Mouse (Mus musculus): ENCODE data around the gene Rgs9. TPM values are rescaled to one million over a fixed set of nuclear protein-coding genes. Genes with fewer than 3 reads are reported as not detected.

Gene Rgs9
- polyA plus RNA-seq, 1 experiment from 2014 or later: 0.03 TPM

DNA sequence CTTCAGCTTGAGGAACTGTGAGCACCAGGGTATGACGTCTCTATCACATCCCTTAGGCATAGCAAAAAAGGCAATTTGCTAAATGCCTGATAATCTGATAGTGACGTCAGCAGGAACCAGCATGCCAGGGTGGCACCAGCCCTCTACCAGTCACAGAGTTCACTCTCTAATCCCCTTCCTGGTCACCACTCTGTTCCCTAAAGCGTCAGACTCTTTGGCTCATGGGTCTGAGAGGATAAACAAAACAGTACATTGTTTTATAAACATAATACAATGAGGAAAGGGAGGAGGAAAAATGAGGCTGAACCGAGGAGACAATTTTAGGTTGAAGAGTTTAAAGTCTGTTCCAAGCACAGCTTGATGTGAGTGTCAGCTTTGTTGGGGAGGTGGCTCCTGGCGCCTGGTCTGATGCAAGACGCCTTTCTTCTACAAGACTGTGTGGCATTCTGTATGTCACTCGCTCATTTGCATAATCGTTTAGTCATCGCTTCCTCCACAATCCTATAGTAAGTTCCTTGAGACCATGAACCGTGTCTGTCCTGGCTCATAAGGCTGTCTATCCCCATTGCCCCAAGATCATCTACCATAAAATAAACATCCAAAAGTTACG lies 33.7 kb downstream of the Rgs9 start:
- Histone ChIP-seq H3K27me3 (no peaks in the 10 kb centered on the region), H3K4me1 (replicated peaks) (no peaks in the 10 kb centered on the region; the same call in 1 of the 2 replicates), H3K9ac (no peak overlapping the region), H3K36me3 (replicated peaks) (no peaks in the 10 kb centered on the region), H3K4me2 (no peak overlapping the region), H3K9me3 (replicated peaks) (no peaks in the 10 kb centered on the region), H3K27ac (replicated peaks) (no peak overlapping the region), H3K4me3 (replicated peaks) (no peak overlapping the region)
- WGBS (ENCODE audit: insufficient replicate concordance): 50% methylated on average over 11 of the region's 11 CpGs
- no peak for ATAC-seq (ENCODE audit: insufficient read depth)

DNA sequence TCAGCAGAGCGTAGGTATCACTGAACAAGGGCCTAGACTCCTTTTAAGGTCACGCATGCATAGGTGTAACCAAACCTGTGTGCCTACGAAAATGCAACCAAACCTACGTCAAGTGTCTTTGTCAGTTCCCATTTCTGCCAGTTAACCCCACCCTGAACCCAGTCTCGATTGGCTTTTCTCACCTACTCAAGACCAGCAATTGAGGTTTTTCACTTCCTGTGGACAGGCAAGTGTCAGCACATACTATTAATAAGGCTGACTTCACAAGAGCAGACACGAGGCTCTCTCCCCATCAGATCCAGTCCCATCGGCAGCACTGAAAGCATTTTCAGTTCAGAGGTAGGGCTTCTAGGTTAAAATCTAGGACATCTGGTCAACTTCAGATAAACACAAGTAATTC lies 37.4 kb downstream of the Rgs9 start:
- no peak overlapping the region for H3K27ac ChIP-seq (replicated peaks)
- no peak for ATAC-seq (ENCODE audit: insufficient read depth)
- H3K4me1 ChIP-seq (replicated peaks): no peaks in the 10 kb centered on the region
- no peaks in the 10 kb centered on the region for H3K9me3 ChIP-seq (replicated peaks)
- no peak overlapping the region for H3K4me3 ChIP-seq (replicated peaks)
- no peaks in the 10 kb centered on the region for H3K36me3 ChIP-seq (replicated peaks)
- H3K4me2 ChIP-seq: no peak overlapping the region
- WGBS (ENCODE audit: insufficient replicate concordance): 53% methylated on average over 7 of the region's 7 CpGs
- no peaks in the 10 kb centered on the region for H3K27me3 ChIP-seq
- no peak overlapping the region for H3K9ac ChIP-seq

DNA sequence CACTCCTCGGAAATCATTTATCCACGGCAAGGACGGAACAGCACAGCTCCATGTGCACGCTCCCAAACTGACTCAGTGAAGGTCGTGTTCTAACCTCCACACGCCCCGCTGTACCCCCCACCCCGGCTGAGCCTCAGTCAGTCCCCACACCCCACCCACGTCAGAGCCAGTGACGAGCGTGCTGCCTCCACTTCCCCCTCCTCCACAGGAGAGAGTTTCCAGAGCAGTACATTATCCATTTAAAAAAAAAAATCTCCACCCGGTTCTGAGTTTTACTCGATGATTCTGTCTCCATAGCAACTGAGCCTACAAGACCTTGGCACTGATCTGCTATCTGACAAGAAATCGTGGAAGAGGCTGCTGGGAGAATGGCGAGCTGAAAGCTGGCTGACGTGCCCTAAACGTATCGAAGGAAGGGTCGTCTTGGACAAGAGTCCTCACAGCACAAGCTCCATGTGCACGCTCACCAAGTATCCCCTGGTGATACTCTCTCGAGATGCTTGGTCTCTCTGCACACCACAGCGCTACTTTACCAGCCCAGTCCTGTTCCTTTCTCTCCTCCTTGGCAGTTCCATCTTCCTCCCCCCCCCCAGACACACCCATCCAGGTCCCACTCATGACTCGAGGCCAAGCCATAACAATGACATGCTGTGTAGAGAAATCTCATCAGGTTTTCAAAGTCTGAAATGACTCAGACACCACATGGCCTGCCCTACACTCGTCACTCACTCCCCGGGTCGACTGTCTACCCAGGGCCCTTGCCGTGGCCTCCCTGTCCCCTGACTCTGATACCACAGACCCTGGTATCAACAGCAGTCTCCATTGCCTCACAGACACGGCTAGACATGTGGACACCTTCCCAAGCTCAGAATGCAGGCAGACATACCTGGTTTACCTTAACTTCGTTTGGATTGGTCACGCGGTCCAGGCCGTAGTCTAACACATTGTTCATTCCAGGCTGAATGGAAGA lies 38.7 kb downstream of the Rgs9 start:
- ATAC-seq (ENCODE audit: insufficient read depth): no peak
- H3K27me3 ChIP-seq: no peaks in the 10 kb centered on the region
- H3K4me1 ChIP-seq (replicated peaks): no peaks in the 10 kb centered on the region
- no peak overlapping the region for H3K4me2 ChIP-seq
- H3K36me3 ChIP-seq (replicated peaks): no peaks in the 10 kb centered on the region
- no peaks in the 10 kb centered on the region for H3K9me3 ChIP-seq (replicated peaks)
- no peak overlapping the region for H3K9ac ChIP-seq
- no peak overlapping the region for H3K27ac ChIP-seq (replicated peaks)
- no peak overlapping the region for H3K4me3 ChIP-seq (replicated peaks)
- 72% methylated on average over 32 of the region's 32 CpGs for WGBS (ENCODE audit: insufficient replicate concordance)

DNA sequence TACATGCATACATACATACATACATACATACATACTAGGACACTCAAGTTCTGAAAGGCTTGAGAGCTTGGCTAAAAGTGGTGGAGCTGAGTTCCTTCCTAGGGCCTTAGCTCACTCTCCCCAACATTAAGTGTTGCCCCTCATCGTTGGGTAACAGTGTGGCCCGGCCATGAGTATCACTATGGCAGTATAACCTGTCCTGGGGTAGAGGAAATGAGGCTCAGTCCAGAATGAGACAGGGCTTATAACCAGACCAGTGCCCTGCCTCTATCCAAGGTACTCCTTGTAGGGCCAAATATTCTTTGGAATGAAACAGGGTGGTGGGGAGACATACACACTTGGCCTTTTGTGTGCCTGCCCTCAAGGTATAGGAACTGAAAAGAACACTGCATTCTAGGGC lies 40.1 kb downstream of the Rgs9 start:
- Histone ChIP-seq H3K9ac (no peak overlapping the region), H3K4me3 (replicated peaks) (no peak overlapping the region), H3K36me3 (replicated peaks) (no peaks in the 10 kb centered on the region), H3K4me2 (no peak overlapping the region), H3K4me1 (replicated peaks) (no peaks in the 10 kb centered on the region), H3K27ac (replicated peaks) (no peak overlapping the region), H3K27me3 (no peaks in the 10 kb centered on the region), H3K9me3 (replicated peaks) (no peaks in the 10 kb centered on the region)
- no peak for ATAC-seq (ENCODE audit: insufficient read depth)
- 57% methylated on average over 2 of the region's 2 CpGs for WGBS (ENCODE audit: insufficient replicate concordance)

DNA sequence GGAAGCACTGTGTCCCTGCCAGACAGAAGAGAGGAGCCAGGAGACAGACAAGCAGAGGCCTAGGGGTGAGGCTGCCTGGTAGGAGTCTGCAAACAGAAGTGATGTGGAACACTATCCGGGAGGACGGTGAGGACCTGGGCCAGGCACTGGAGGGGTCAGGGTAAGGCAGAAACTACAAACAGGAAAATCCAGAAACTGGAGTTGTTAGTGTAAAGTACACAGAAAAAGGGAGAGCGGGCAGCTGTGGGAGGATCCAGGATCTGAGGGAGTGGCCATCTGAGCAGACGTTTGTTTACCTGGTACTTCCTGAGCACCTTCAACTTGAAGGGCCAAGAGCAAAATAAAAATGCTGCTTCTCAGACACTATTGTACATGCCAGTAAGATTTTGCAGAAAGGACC lies 42.9 kb downstream of the Rgs9 start:
- no peaks in the 10 kb centered on the region for H3K36me3 ChIP-seq (replicated peaks)
- ATAC-seq (ENCODE audit: insufficient read depth): no peak
- H3K4me1 ChIP-seq (replicated peaks): no peaks in the 10 kb centered on the region
- no peak overlapping the region for H3K27ac ChIP-seq (replicated peaks)
- no peak overlapping the region for H3K4me3 ChIP-seq (replicated peaks)
- H3K9ac ChIP-seq: no peak overlapping the region
- H3K27me3 ChIP-seq: no peaks in the 10 kb centered on the region
- 71% methylated on average over 4 of the region's 4 CpGs for WGBS (ENCODE audit: insufficient replicate concordance)
- no peak overlapping the region for H3K4me2 ChIP-seq
- H3K9me3 ChIP-seq (replicated peaks): no peaks in the 10 kb centered on the region

DNA sequence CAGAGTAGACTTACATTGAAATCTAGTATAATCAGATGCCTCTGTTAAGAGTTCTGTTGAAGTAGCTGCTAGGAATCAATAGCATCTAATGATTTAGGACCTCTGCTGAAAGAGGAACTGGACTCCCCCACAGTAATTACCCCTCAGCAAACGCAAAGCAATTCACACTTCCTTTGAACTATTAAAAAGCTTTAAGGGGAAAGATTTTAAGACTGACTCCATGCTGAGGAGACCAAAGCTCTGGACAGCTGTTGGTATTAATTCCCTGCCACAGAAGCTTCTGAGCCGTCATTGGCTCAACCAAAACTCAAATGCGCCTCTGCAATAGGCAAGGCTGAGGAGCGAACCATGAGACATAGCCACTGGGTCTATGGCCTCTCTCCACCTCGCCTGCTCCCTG lies 45.4 kb downstream of the Rgs9 start:
- Histone ChIP-seq H3K4me3 (replicated peaks) (no peak overlapping the region), H3K9me3 (replicated peaks) (no peaks in the 10 kb centered on the region), H3K27me3 (no peaks in the 10 kb centered on the region), H3K4me2 (no peak overlapping the region), H3K9ac (no peak overlapping the region), H3K4me1 (replicated peaks) (no peaks in the 10 kb centered on the region), H3K36me3 (replicated peaks) (no peaks in the 10 kb centered on the region), H3K27ac (replicated peaks) (no peak overlapping the region)
- 40% methylated on average over 5 of the region's 5 CpGs for WGBS (ENCODE audit: insufficient replicate concordance)
- ATAC-seq (ENCODE audit: insufficient read depth): no peak

DNA sequence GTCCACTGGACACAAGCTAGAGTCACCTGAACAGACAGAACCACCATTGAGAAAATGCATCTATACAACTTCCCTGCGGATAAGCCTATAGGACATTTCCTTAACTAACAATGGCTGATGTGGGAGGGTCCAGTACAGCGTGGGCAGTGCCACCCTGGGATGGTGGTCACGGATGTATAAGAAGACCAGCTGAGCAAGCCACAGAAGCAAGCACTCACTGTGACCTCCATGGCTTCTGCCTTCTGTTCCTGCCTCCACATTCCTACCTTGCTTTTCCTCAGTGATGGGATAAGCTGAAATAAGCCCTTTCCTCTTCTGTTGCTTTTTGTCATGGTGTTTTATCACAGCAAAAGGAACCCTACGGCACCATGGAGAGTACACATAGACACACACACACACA lies 47.4 kb downstream of the Rgs9 start:
- H3K27me3 ChIP-seq: no peaks in the 10 kb centered on the region
- H3K9ac ChIP-seq: no peak overlapping the region
- no peak overlapping the region for H3K4me2 ChIP-seq
- 65% methylated on average over 4 of the region's 4 CpGs for WGBS (ENCODE audit: insufficient replicate concordance)
- no peaks in the 10 kb centered on the region for H3K4me1 ChIP-seq (replicated peaks)
- no peak overlapping the region for H3K27ac ChIP-seq (replicated peaks)
- H3K9me3 ChIP-seq (replicated peaks): no peaks in the 10 kb centered on the region
- ATAC-seq (ENCODE audit: insufficient read depth): no peak
- H3K36me3 ChIP-seq (replicated peaks): no peaks in the 10 kb centered on the region
- no peak overlapping the region for H3K4me3 ChIP-seq (replicated peaks)

DNA sequence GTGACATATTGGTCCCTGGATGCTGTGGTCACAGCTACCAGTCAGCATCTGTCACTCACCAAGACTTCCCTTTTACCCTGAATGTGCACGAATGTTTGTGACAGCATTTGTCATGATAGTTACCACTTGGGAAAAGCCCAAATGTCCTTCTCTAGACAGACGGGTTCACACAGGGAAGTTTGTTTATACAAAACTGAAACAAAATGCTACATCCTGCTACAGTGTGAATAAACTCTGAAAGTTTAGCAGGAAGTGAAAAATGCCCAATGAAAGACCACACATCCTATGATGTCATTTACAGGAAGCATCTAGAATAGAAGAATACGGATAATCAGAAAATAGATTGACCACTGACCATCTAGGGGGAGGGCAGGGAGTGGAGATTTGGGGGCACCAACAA lies 51.0 kb downstream of the Rgs9 start:
- H3K9ac ChIP-seq: no peak overlapping the region
- ATAC-seq (ENCODE audit: insufficient read depth): no peak
- 14% methylated on average over 3 of the region's 3 CpGs for WGBS (ENCODE audit: insufficient replicate concordance)

DNA sequence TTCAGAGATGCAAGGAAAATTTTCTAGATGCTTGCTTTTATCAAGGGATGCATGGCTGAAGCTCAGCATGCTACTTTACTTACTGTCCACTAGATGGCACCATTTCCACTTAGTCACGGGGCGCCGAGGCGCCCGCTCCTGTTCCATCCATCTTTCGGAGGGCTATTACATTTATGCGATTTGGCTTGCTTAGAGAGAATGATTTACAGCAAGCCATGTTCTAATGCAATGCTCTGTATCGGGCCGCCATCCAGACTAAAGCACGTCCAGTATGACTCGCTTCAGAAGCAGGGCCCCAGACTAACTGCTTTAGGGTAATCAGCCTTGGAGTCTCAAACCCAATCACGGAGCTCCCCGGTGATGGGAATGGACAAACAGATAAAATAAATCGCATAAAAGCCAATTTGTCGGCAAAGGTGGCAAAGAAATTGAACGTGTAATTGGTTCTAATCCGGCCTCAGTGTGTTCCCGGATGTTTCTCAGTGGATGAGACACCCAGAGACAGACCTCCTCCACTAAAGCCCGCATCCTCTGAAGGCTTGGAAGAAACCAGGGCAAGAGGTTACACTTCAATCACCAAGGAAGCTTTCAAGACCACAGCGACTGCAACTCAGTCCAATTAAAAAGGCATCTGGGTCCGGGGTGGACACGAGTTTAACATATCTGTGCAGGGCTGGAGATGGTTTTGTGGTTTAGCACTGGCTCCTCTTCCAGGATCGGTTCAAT lies 53.1 kb downstream of the Rgs9 start:
- Histone ChIP-seq H3K9me3 (replicated peaks) (no peaks in the 10 kb centered on the region), H3K4me2 (no peak overlapping the region), H3K36me3 (replicated peaks) (no peaks in the 10 kb centered on the region), H3K27ac (replicated peaks) (no peak overlapping the region), H3K4me3 (replicated peaks) (no peak overlapping the region), H3K9ac (no peak overlapping the region), H3K4me1 (replicated peaks) (no peaks in the 10 kb centered on the region), H3K27me3 (no peaks in the 10 kb centered on the region)
- 23% methylated on average over 23 of the region's 23 CpGs for WGBS (ENCODE audit: insufficient replicate concordance)
- ATAC-seq (ENCODE audit: insufficient read depth): no peak

More for the DNA sequence above, 51.0 kb downstream of the Rgs9 start:
- Histone ChIP-seq H3K27me3 (no peaks in the 10 kb centered on the region), H3K9me3 (replicated peaks) (no peaks in the 10 kb centered on the region), H3K27ac (replicated peaks) (no peak overlapping the region), H3K4me3 (replicated peaks) (no peak overlapping the region), H3K4me1 (replicated peaks) (no peaks in the 10 kb centered on the region), H3K36me3 (replicated peaks) (no peaks in the 10 kb centered on the region), H3K4me2 (no peak overlapping the region)

DNA sequence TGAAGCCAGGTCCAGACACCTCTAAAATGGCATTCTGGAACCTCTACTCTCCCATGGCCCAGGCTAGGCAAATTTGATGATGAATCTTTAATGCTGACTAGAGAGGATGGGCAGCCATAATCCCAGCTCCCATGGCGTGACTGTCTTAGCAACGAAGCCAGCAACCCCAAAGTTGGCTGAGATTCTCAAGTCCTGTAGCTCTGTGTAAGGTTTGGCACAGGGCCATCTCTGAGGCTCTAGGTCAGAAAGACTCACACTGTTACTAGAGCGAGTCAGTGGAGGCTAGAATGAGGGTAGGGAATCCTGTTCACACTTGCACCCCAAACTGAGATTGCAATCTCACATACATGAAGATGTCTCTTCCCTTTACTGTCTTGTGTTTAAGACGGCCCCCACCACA lies 57.8 kb downstream of the Rgs9 start:
- Histone ChIP-seq H3K27ac (replicated peaks) (no peak overlapping the region), H3K4me2 (no peak overlapping the region), H3K4me3 (replicated peaks) (no peak overlapping the region), H3K9me3 (replicated peaks) (no peaks in the 10 kb centered on the region), H3K27me3 (no peaks in the 10 kb centered on the region), H3K36me3 (replicated peaks) (no peaks in the 10 kb centered on the region), H3K4me1 (replicated peaks) (no peaks in the 10 kb centered on the region), H3K9ac (no peak overlapping the region)
- no peak for ATAC-seq (ENCODE audit: insufficient read depth)
- 51% methylated on average over 4 of the region's 4 CpGs for WGBS (ENCODE audit: insufficient replicate concordance)

DNA sequence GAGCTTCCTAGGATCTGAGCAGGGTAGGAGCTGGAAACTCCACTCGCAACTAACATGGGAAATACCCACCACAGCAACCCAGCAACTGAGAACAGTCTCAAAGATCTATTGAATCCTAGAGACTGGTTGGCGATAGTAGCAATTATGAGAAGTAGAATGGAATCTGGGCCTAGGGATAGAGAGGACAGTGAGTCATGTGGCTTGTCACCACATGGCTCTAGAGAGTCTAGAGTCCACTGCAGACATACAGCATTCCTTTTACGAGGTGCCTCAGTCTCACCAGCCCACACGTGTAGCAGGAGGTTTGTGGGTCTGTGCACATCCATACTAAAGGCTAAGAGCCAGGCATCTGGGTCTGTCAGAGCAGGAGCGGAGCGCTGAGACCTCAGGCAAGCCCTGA lies 59.3 kb downstream of the Rgs9 start:
- Histone ChIP-seq H3K27ac (replicated peaks) (no peak overlapping the region), H3K27me3 (no peaks in the 10 kb centered on the region), H3K4me2 (no peak overlapping the region), H3K9me3 (replicated peaks) (no peaks in the 10 kb centered on the region), H3K4me1 (replicated peaks) (no peaks in the 10 kb centered on the region), H3K4me3 (replicated peaks) (no peak overlapping the region), H3K9ac (no peak overlapping the region), H3K36me3 (replicated peaks) (no peaks in the 10 kb centered on the region)
- no peak for ATAC-seq (ENCODE audit: insufficient read depth)
- 67% methylated on average over 6 of the region's 6 CpGs for WGBS (ENCODE audit: insufficient replicate concordance)
